Mouse (Mus musculus): ENCODE measurements at regions not wholly inside any gene's neighbourhood (a gene's known extent, or its start where the extent isn't known, plus 50 kb on each side); places are given as distances from the start of the nearest gene placed in this dataset.

DNA sequence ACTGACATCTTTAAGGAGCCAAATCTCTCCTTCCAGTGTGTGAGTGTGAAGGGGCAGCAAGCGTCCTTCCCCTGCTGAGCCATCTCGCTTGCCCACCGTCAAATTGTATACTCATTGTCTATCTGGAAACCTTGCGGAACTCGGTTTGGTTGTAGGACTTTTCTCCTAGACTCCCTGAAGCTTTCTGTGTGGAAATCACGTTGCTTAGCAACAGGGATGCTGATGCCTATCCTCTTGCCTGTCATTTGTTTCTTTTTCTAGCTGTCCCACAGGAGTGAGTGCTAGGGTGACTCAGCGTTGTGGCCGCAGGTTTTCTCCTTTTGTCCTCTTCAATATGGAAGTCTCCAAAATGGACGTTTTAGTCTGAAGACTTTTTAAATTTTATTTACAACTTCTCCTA lies 131.5 kb upstream of the Nr5a2 start:
- TF ChIP-seq POLR2A (IDR thresholded peaks at IDR 0.05; ENCODE audit: extremely low read depth, insufficient read depth, low read length) = no peak
- TF ChIP-seq CTCF (IDR thresholded peaks at IDR 0.05; ENCODE audit: extremely low read depth, insufficient read depth, low read length) = no peak

Data from cortical plate, adult 2 months (tissue).